Mouse (Mus musculus) midbrain, postnatal 0 days (tissue): ENCODE results near the gene Il17f. TPM values are rescaled to one million over a fixed set of nuclear protein-coding genes. Genes with fewer than 3 reads are reported as not detected.

Experiments used
- ATAC-seq: fragments of 200-750 bp; cut with Nextera tagmentation; 2 replicates; pipeline ENCODE4 v1.8.0; 2017; ENCODE audit warnings: moderate number of reproducible peaks, mild to moderate bottlenecking, moderate TSS enrichment, moderate library complexity; ENCODE audit not compliant: low FRiP score
- DNase-seq: peaks from one replicate; pipeline ENCODE4 v3.0.0-alpha.2; 2015; ENCODE audit warnings: low spot score
- H3K27ac ChIP-seq: fragments of 300-500 bp; sonication (generic); 2 replicates; pipeline ENCODE4 v1.5.1; 2014; ENCODE audit warnings: low read depth, mild to moderate bottlenecking, low read length, mixed read lengths
- H3K27me3 ChIP-seq: fragments of 300-500 bp; sonication (generic); 2 replicates; pipeline ENCODE4 v1.6.1; 2014; ENCODE audit warnings: low read length, control low read depth, mixed read lengths; ENCODE audit not compliant: insufficient read depth
- H3K36me3 ChIP-seq: fragments of 300-500 bp; sonication (generic); 2 replicates; pipeline ENCODE4 v1.6.1; 2014; ENCODE audit warnings: low read length, control low read depth, mixed read lengths; ENCODE audit not compliant: insufficient read depth
- H3K4me1 ChIP-seq: fragments of 300-500 bp; sonication (generic); 2 replicates; pipeline ENCODE4 v1.6.1; 2014; ENCODE audit warnings: mild to moderate bottlenecking, control low read depth, antibody characterized with exemption, low read length, mixed read lengths; ENCODE audit not compliant: insufficient read depth
- H3K4me2 ChIP-seq: fragments of 300-500 bp; sonication (generic); 2 replicates; pipeline ENCODE4 v1.6.1; 2014; ENCODE audit warnings: low read depth, mild to moderate bottlenecking, low read length, mixed read lengths; ENCODE audit not compliant: poor library complexity, severe bottlenecking
- H3K4me3 ChIP-seq: fragments of 300-500 bp; sonication (generic); 2 replicates; pipeline ENCODE4 v1.5.1; 2014; ENCODE audit warnings: low read depth, mild to moderate bottlenecking, low read length, moderate library complexity
- H3K9ac ChIP-seq: fragments of 300-500 bp; sonication (generic); replicated peaks from 2 replicates; pipeline ENCODE4 v1.6.1; 2014; ENCODE audit warnings: mild to moderate bottlenecking, low read length, moderate library complexity, mixed read lengths; ENCODE audit not compliant: poor library complexity, severe bottlenecking
- H3K9me3 ChIP-seq: fragments of 300-500 bp; sonication (generic); 2 replicates; pipeline ENCODE4 v1.6.1; 2016; ENCODE audit warnings: low read length, control low read depth
- CTCF ChIP-seq: IDR thresholded peaks from 2 replicates; pipeline ENCODE4 v1.5.1; 2016; ENCODE audit warnings: antibody characterized with exemption, mild to moderate bottlenecking
- WGBS: fragments of 180-500 bp; shearing (Covaris S2); extraction: QIAGEN DNeasy Blood & Tissue Kit; methylation state at CpG from one replicate; pipeline ENCODE4 v1.1.7; 2014; 5-methylcytosine and 5-hydroxymethylcytosine counted together
- polyA plus RNA-seq: library from polyadenylated mRNA; unstranded; fragments of >200 nt; fragmentation: Nextera tagmentation; extraction: Ambion mirVana; gene quantifications from 2 replicates; pipeline ENCODE4 v1.2.1, GENCODE M21; 2015
- total RNA-seq: library from RNA; depleted of rRNA; stranded (reverse); fragments of >200 nt; gene quantifications from 2 replicates; pipeline ENCODE4 v1.2.3, GENCODE M21; 2014

Gene Il17f
- total and polyA plus RNA-seq, 2 experiments from 2014 or later = 0.38 TPM; not detected in 1

- Histone ChIP-seq H3K36me3 (no peaks in the 10 kb centered on the region), H3K4me2 (no peak overlapping the region), H3K4me3 (no peak overlapping the region), H3K9me3 (no peaks in the 10 kb centered on the region), H3K27ac (no peak overlapping the region), H3K9ac (no peak overlapping the region), H3K27me3 (no peaks in the 10 kb centered on the region), H3K4me1 (no peaks in the 10 kb centered on the region)
- DNase-seq = no peak
- 98% methylated on average over 2 of the region's 2 CpGs for WGBS
- no peak for TF ChIP-seq CTCF
- no peak for ATAC-seq
Measured at GRCm38 (mm10) chr1:20828061-20828460, 37.6 kb upstream of the Il17f start.

GRCm38 (mm10) chr1:20825036-20825435 lies 34.6 kb upstream of the Il17f start:
- Histone ChIP-seq H3K4me2 (no peak overlapping the region), H3K9ac (no peak overlapping the region), H3K36me3 (no peaks in the 10 kb centered on the region), H3K9me3 (no peaks in the 10 kb centered on the region), H3K27ac (no peak overlapping the region), H3K4me1 (no peaks in the 10 kb centered on the region), H3K4me3 (no peak overlapping the region), H3K27me3 (no peaks in the 10 kb centered on the region)
- ATAC-seq (no peak), DNase-seq (no peak)
- no peak for TF ChIP-seq CTCF

- Histone ChIP-seq H3K9ac (no peak overlapping the region), H3K27me3 (no peaks in the 10 kb centered on the region), H3K9me3 (no peaks in the 10 kb centered on the region), H3K27ac (no peak overlapping the region), H3K4me3 (no peak overlapping the region), H3K36me3 (no peaks in the 10 kb centered on the region), H3K4me2 (no peak overlapping the region), H3K4me1 (no peaks in the 10 kb centered on the region)
- no peak for ATAC-seq
- no peak for TF ChIP-seq CTCF
- DNase-seq = no peak
- 19% methylated on average over 2 of the region's 2 CpGs for WGBS
Measured at GRCm38 (mm10) chr1:20823906-20824305, 33.5 kb upstream of the Il17f start.

DNA sequence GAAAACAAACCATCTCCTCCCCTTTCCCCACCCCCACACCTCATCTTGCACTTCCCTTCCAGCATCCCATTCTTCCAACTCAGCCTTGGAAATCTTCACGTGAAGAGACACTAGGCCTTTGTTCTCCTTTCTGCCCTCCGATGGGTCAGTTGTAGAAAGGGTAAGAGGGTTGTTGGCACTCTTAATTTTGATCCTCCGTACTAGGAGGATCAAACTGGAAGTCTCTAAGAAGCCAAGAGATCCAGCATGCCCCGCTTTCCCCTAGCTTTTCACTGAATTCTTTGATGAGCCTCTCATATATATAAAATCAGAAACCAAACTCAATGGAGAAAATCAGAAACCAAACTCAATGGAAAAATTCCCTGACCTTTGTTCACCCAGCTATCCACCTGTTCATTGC lies 33.1 kb upstream of the Il17f start:
- no peak overlapping the region for H3K4me3 ChIP-seq
- no peak overlapping the region for H3K9ac ChIP-seq
- H3K27me3 ChIP-seq = no peaks in the 10 kb centered on the region
- H3K4me2 ChIP-seq = no peak overlapping the region
- no peaks in the 10 kb centered on the region for H3K9me3 ChIP-seq
- no peak for ATAC-seq
- WGBS = 43% methylated on average over 4 of the region's 4 CpGs
- H3K36me3 ChIP-seq = no peaks in the 10 kb centered on the region
- H3K4me1 ChIP-seq = no peaks in the 10 kb centered on the region
- DNase-seq = no peak
- H3K27ac ChIP-seq = no peak overlapping the region
- TF ChIP-seq CTCF = no peak

DNA sequence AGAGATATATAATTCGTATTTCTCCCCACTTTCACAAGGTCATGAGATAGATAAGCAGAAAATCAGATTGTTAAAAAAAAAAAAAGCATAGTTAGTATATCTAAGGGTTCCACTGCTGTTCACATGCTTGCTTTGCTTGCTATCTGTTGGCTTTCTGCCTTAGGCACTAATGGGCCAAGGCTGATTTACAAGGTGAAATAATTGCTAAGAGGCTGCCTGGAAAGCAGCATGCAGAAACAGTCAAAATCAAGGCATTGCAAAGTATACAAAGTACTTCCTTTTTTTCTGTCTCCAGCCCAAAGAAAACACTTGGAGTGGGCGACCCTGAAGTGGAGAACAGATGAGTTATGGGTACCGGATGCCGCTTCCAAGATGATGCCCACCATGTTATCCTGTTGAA lies 30.5 kb upstream of the Il17f start:
- WGBS = 89% methylated on average over 4 of the region's 4 CpGs
- DNase-seq = no peak
- H3K4me2 ChIP-seq = no peak overlapping the region
- no peaks in the 10 kb centered on the region for H3K9me3 ChIP-seq
- H3K4me3 ChIP-seq = no peak overlapping the region
- no peaks in the 10 kb centered on the region for H3K27me3 ChIP-seq
- no peak overlapping the region for H3K9ac ChIP-seq
- ATAC-seq = no peak
- H3K36me3 ChIP-seq = no peaks in the 10 kb centered on the region
- no peak for TF ChIP-seq CTCF
- no peak overlapping the region for H3K27ac ChIP-seq
- H3K4me1 ChIP-seq = no peaks in the 10 kb centered on the region

- under 1% methylated on average over 49 of the region's 52 CpGs for WGBS
- Histone ChIP-seq H3K9ac (no peak within 1 kb of the TSS), H3K36me3 (no peaks in the 10 kb centered on the region), H3K9me3 (no peaks in the 10 kb centered on the region), H3K27ac (no peak within 1 kb of the TSS), H3K4me3 (peak within 1 kb of the TSS; percentile 52), H3K4me2 (peak within 1 kb of the TSS; percentile 94), H3K4me1 (no peaks in the 10 kb centered on the region), H3K27me3 (no peaks in the 10 kb centered on the region)
- ATAC-seq (peak; percentile 100), DNase-seq (peak; percentile 99)
- TF ChIP-seq CTCF = no peak
Measured at GRCm38 (mm10) chr1:20819771-20820605, 29.6 kb upstream of the Il17f start, which contains the start of gene Mcm3. Mcm3 (minus strand) TSS chr1:20820312.
